Mouse (Mus musculus): ENCODE results near the gene Atp2c2. TPM values are rescaled to one million over a fixed set of nuclear protein-coding genes. Genes with fewer than 3 reads are reported as not detected.
A peak's percentile ranks its signal among the peaks of the same experiment; 100 is the strongest.

Atp2c2 gene
- total and polyA plus RNA-seq, 3 experiments, result 0.27 to 0.58 TPM; not detected in 1

GRCm38 (mm10) chr8:119676389-119676788 is 23.4 kb upstream of the Atp2c2 start (continued):
- no peak for TF ChIP-seq POLR2A (IDR thresholded peaks at IDR 0.05; ENCODE audit: control insufficient read depth in 1 of 2, insufficient read depth in 1 of 2, low read depth in 1 of 2, low read length in 2 of 2, poor library complexity in 1 of 2)
- peak; percentile 85 for TF ChIP-seq TCF12 (IDR thresholded peaks at IDR 0.05; ENCODE audit: low read depth, low read length)
- no peak for TF ChIP-seq KAT2A (conservative IDR thresholded peaks at IDR 0.05; ENCODE audit: low read depth, low read length)
- TF ChIP-seq ZNF384 (IDR thresholded peaks at IDR 0.05; ENCODE audit: low read depth, low read length), result peak; percentile 51; the same call in 1 of the 2 replicates
- TF ChIP-seq TAL1 (IDR thresholded peaks at IDR 0.05; ENCODE audit: low read length), result peak; percentile 31
- no peak for TF ChIP-seq ZMIZ1 (IDR thresholded peaks at IDR 0.05; ENCODE audit: low read depth, low read length)
- no peak for TF ChIP-seq USF2 (IDR thresholded peaks at IDR 0.05; ENCODE audit: borderline replicate concordance in 1 of 2, insufficient read depth in 1 of 2, low read depth in 1 of 2, low read length in 2 of 2)
- TF ChIP-seq E2F4 (IDR thresholded peaks at IDR 0.05; ENCODE audit: borderline replicate concordance, low read depth, low read length), result no peak
- TF ChIP-seq ZC3H11A (IDR thresholded peaks at IDR 0.05; ENCODE audit: low read depth, low read length), result peak; percentile 80
- no peak for TF ChIP-seq NRF1 (IDR thresholded peaks at IDR 0.05; ENCODE audit: insufficient read depth, low read depth, low read length, poor library complexity, severe bottlenecking)
- TF ChIP-seq MAFK (IDR thresholded peaks at IDR 0.05; ENCODE audit: borderline replicate concordance, low read depth, low read length), result no peak

- peak overlapping the region; percentile 43 to 51; a peak in 3 of 4 replicates for H3K4me3 ChIP-seq (ENCODE audit: control insufficient read depth in 1 of 2, insufficient read depth in 1 of 2, low read depth in 2 of 2, low read length in 2 of 2)
- DNase-seq (ENCODE audit: low read depth, low spot score), result peak; percentile 83
Measured at GRCm38 (mm10) chr8:119678138-119678843, 21.5 kb upstream of the Atp2c2 start.

More at GRCm38 (mm10) chr8:119678138-119678843, 21.5 kb upstream of the Atp2c2 start:
- Histone ChIP-seq H3K4me1 (ENCODE audit: control insufficient read depth in 1 of 2, insufficient read depth in 2 of 2, low read length in 2 of 2) (peaks cover 0 to 4% of the 10 kb centered on the region in 2 experiments; a peak in 1 of 4 replicates), H3K79me2 (ENCODE audit: control insufficient read depth, insufficient read depth, low read length, poor library complexity) (no peaks in the 10 kb centered on the region), H3K9ac (ENCODE audit: control insufficient read depth, low read depth, low read length, poor library complexity, severe bottlenecking) (0 out of 2 replicates have a peak overlapping the region, but pooled peaks have one; percentile 9), H3K27me3 (ENCODE audit: control insufficient read depth in 1 of 2, insufficient read depth in 2 of 2, low read length in 2 of 2) (no peaks in the 10 kb centered on the region), H3K36me3 (ENCODE audit: control insufficient read depth in 1 of 2, insufficient read depth in 2 of 2, low read length in 2 of 2) (no peaks in the 10 kb centered on the region), H3K9me3 (replicated peaks; ENCODE audit: insufficient read depth, low read length) (no peaks in the 10 kb centered on the region), H3K27ac (ENCODE audit: control insufficient read depth, low read depth, low read length) (no peak overlapping the region)
- no peak for TF ChIP-seq MAFK (IDR thresholded peaks at IDR 0.05; ENCODE audit: borderline replicate concordance, low read depth, low read length)
- TF ChIP-seq ZC3H11A (IDR thresholded peaks at IDR 0.05; ENCODE audit: low read depth, low read length), result no peak
- no peak for TF ChIP-seq ELF1 (IDR thresholded peaks at IDR 0.05; ENCODE audit: low read depth, low read length)
- no peak for TF ChIP-seq UBTF (IDR thresholded peaks at IDR 0.05; ENCODE audit: borderline replicate concordance, insufficient read depth, low read depth, low read length)
- TF ChIP-seq NELFE (IDR thresholded peaks at IDR 0.05; ENCODE audit: low read depth, low read length), result no peak
- no peak for TF ChIP-seq MYC (IDR thresholded peaks at IDR 0.05; ENCODE audit: low read depth, low read length)
- TF ChIP-seq ZMIZ1 (IDR thresholded peaks at IDR 0.05; ENCODE audit: low read depth, low read length), result no peak
- TF ChIP-seq MEF2A (IDR thresholded peaks at IDR 0.05; ENCODE audit: extremely low read depth, insufficient replicate concordance, low read depth, low read length, poor library complexity, severe bottlenecking), result no peak
- TF ChIP-seq CTCF (IDR thresholded peaks at IDR 0.05 in 2 of 3, conservative IDR thresholded peaks at IDR 0.05 in 1 of 3; ENCODE audit: control insufficient read depth in 1 of 3, insufficient read depth in 1 of 3, low read depth in 2 of 3, low read length in 3 of 3, poor library complexity in 1 of 3, severe bottlenecking in 1 of 3), result peak; percentile 74 to 78 (median 75)
- TF ChIP-seq HCFC1 (IDR thresholded peaks at IDR 0.05; ENCODE audit: low read depth, low read length), result peak; percentile 25; the same call in 1 of the 2 replicates
- no peak for TF ChIP-seq MAX (IDR thresholded peaks at IDR 0.05; ENCODE audit: low read length)
- TF ChIP-seq NRF1 (IDR thresholded peaks at IDR 0.05; ENCODE audit: insufficient read depth, low read depth, low read length, poor library complexity, severe bottlenecking), result no peak
- peak; percentile 50 for TF ChIP-seq SMC3 (IDR thresholded peaks at IDR 0.05; ENCODE audit: low read depth, low read length)
- no peak for TF ChIP-seq TAL1 (IDR thresholded peaks at IDR 0.05; ENCODE audit: low read length)
- TF ChIP-seq CHD2 (IDR thresholded peaks at IDR 0.05; ENCODE audit: low read length), result no peak
- TF ChIP-seq RAD21 (IDR thresholded peaks at IDR 0.05; ENCODE audit: low read depth, low read length), result no peak; the same call in 1 of the 2 replicates
- TF ChIP-seq MXI1 (IDR thresholded peaks at IDR 0.05; ENCODE audit: low read depth, low read length), result no peak
- no peak for TF ChIP-seq KAT2A (conservative IDR thresholded peaks at IDR 0.05; ENCODE audit: low read depth, low read length)
- no peak for TF ChIP-seq POLR2AphosphoS2 (IDR thresholded peaks at IDR 0.05; ENCODE audit: low read length)
- TF ChIP-seq MAZ (IDR thresholded peaks at IDR 0.05; ENCODE audit: low read depth, low read length), result peak; percentile 74
